Mouse (Mus musculus) liver, postnatal 0 days (tissue): ENCODE measurements around the gene Nudt4.

Experiments used
- CTCF ChIP-seq: sonication (generic); IDR thresholded peaks from 2 replicates; pipeline ENCODE4 v1.5.1; 2016; ENCODE audit warnings: antibody characterized with exemption, low read depth
- EP300 ChIP-seq: IDR thresholded peaks from 2 replicates; pipeline ENCODE4 v1.6.1; 2016; ENCODE audit warnings: antibody characterized with exemption, low read depth, mild to moderate bottlenecking

GRCm38 (mm10) chr10:95539260-95539659, 24.7 kb downstream of the Nudt4 start:
- TF ChIP-seq CTCF = no peak
- no peak for TF ChIP-seq EP300
